ENCODE assay signal across 20 mouse cellular contexts in the genomic region with DNA sequence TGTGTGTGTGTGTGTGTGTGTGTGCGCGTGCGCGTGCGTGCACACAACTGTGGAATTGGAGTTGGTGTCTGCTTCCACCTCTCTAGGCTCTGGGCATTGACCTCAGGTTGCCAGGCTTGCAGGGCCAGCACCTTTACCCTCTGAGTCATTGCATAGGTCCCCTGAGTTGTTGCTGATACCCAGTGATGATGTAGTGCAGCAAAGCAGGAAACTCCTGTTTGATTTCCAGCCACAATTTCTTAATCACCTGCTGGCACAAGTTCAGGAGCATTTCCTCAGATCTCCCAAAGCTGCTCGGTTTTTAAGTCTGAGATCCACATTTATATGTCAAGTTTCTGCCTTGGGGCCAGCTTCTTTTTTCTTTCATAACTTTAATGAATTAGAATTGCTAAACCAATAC.
DNase-seq lines count a peak whose midpoint lies in the region; ATAC-seq and TF ChIP-seq lines count a peak whose summit lies in the region.
"Had no signal": no experiment of that assay in that cellular context is flagged by ENCODE, and none has a peak within 500 bp of the region (broad histone marks: within the 10 kb centered on the region; RNA-seq: fewer than 3 reads in every experiment).

No protein-coding gene starts in this region.

- no peak overlapping the region for H3K27ac ChIP-seq in intestine, postnatal 0 days (ENCODE audit: low read depth, low read length)
- no peak overlapping the region for H3K27ac ChIP-seq in intestine, embryonic 16.5 days (ENCODE audit: low read length)
- H3K27ac ChIP-seq: forebrain, embryonic 15.5 days; hindbrain, embryonic 12.5 days; midbrain, embryonic 12.5 days had no signal

- H3K9me3 ChIP-seq in intestine, postnatal 0 days (ENCODE audit: control insufficient read depth): no peaks in the 10 kb centered on the region
- H3K9me3 ChIP-seq in intestine, embryonic 16.5 days (ENCODE audit: control insufficient read depth, low read length): no peaks in the 10 kb centered on the region
- H3K9me3 ChIP-seq: forebrain, embryonic 15.5 days; hindbrain, embryonic 12.5 days; midbrain, embryonic 12.5 days had no signal

- intact Hi-C loops in heart, postnatal 14 days (cut with DNase I): no loop called here

- WGBS in intestine, postnatal 0 days: 80% methylated on average over 6 of the region's 6 CpGs
- 87% methylated on average over 6 of the region's 6 CpGs for WGBS in intestine, embryonic 16.5 days

- peak; percentile 70 for ATAC-seq in intestine, postnatal 0 days
- ATAC-seq in intestine, embryonic 16.5 days: no peak
- peak; percentile 12 for ATAC-seq in Patski
- ATAC-seq: forebrain, embryonic 15.5 days; inflammation-experienced regulatory T-cells, adult 6 months had no signal

- POLR2A ChIA-PET in Patski (lab: Charles Lee): interaction anchor here (0.7 kb wide), 2 partner anchors 23 to 121 kb away, joined by 3 read pairs; no protein-coding TSS in a partner anchor

- H3K27me3 ChIP-seq in intestine, postnatal 0 days (replicated peaks; ENCODE audit: control insufficient read depth, insufficient read depth, low read length): no peaks in the 10 kb centered on the region
- no peaks in the 10 kb centered on the region for H3K27me3 ChIP-seq in intestine, embryonic 16.5 days (replicated peaks; ENCODE audit: control insufficient read depth, insufficient read depth, low read length)
- H3K27me3 ChIP-seq in Patski: no peaks in the 10 kb centered on the region
- H3K27me3 ChIP-seq: forebrain, embryonic 15.5 days; hindbrain, embryonic 12.5 days; midbrain, embryonic 12.5 days had no signal

- H3K36me3 ChIP-seq in intestine, postnatal 0 days (ENCODE audit: control insufficient read depth, insufficient read depth): no peaks in the 10 kb centered on the region
- no peaks in the 10 kb centered on the region for H3K36me3 ChIP-seq in intestine, embryonic 16.5 days (ENCODE audit: control insufficient read depth, insufficient read depth, low read length)
- H3K36me3 ChIP-seq: forebrain, embryonic 15.5 days; hindbrain, embryonic 12.5 days; midbrain, embryonic 12.5 days had no signal

- no peak overlapping the region for H3K9ac ChIP-seq in intestine, postnatal 0 days (ENCODE audit: low read depth, low read length)
- H3K9ac ChIP-seq in intestine, embryonic 16.5 days (ENCODE audit: low read depth, low read length): no peak overlapping the region
- H3K9ac ChIP-seq: forebrain, embryonic 15.5 days; hindbrain, embryonic 12.5 days; lung, embryonic 14.5 days; midbrain, embryonic 12.5 days had no signal

- in situ Hi-C loops in Patski (cut with MboI; ENCODE audit: low pct_unique_long_range_greater_than_20kb): no loop called here

- H3K4me2 ChIP-seq in intestine, postnatal 0 days (replicated peaks; ENCODE audit: low read depth): no peak overlapping the region
- H3K4me2 ChIP-seq in intestine, embryonic 16.5 days (ENCODE audit: low read depth, low read length): no peak overlapping the region
- H3K4me2 ChIP-seq: forebrain, embryonic 15.5 days; hindbrain, embryonic 12.5 days; lung, embryonic 14.5 days; midbrain, embryonic 12.5 days had no signal

- H3K4me1 ChIP-seq in intestine, postnatal 0 days (replicated peaks; ENCODE audit: control insufficient read depth, insufficient read depth, low read length): 0 out of 2 replicates have a peak, but pooled peaks cover 3% of the 10 kb centered on the region
- no peaks in the 10 kb centered on the region for H3K4me1 ChIP-seq in intestine, embryonic 16.5 days (ENCODE audit: control insufficient read depth, insufficient read depth, low read length)
- H3K4me1 ChIP-seq: forebrain, embryonic 15.5 days; hindbrain, embryonic 12.5 days; midbrain, embryonic 12.5 days had no signal

- DNase-seq in heart, adult 18-20 months: peak; percentile 36 to 56
- no peak for DNase-seq in heart, postnatal 14 days
- DNase-seq in 416B (ENCODE audit: low read depth) (peak; percentile 49), Patski (ENCODE audit: low read depth, low spot score) (no peak)
- no peak for DNase-seq in cerebellum, postnatal 14 days
- no peak for DNase-seq in spleen, postnatal 10 days (ENCODE audit: low spot score in 2 of 2)
- DNase-seq: cerebellum, adult 18-20 months; gastrocnemius, postnatal 36 days; kidney, adult 9 months; kidney, postnatal 25 days; liver; lung, embryonic 14.5 days; retina, postnatal 1 day had no signal

- TF ChIP-seq CTCF in intestine, postnatal 0 days (IDR thresholded peaks at IDR 0.05; ENCODE audit: low read depth): no peak
- no peak for TF ChIP-seq CTCF in Patski (IDR thresholded peaks at IDR 0.05)

- CTCF ChIA-PET in Patski (lab: Charles Lee): interaction anchor here (1.0 kb wide), 1 partner anchor 21 kb away, joined by 3 read pairs; no protein-coding TSS in a partner anchor

- H3K4me3 ChIP-seq in intestine, postnatal 0 days (ENCODE audit: low read depth, low read length): no peak overlapping the region
- no peak overlapping the region for H3K4me3 ChIP-seq in intestine, embryonic 16.5 days (ENCODE audit: low read length)
- H3K4me3 ChIP-seq: erythroblast, embryonic 14.5 days; forebrain, embryonic 15.5 days; hindbrain, embryonic 12.5 days; midbrain, embryonic 12.5 days had no signal

Comparison
In these comparisons a context has a peak if more than half of its experiments do, and no peak if none do; other contexts are left out.
1. DNase-seq: peak in heart, adult 18-20 months (2 of 2) and 416B (single experiment); none in heart, postnatal 14 days (0 of 2), Patski (single experiment), cerebellum, postnatal 14 days (0 of 2) and spleen, postnatal 10 days (0 of 2).